In the genomic region with DNA sequence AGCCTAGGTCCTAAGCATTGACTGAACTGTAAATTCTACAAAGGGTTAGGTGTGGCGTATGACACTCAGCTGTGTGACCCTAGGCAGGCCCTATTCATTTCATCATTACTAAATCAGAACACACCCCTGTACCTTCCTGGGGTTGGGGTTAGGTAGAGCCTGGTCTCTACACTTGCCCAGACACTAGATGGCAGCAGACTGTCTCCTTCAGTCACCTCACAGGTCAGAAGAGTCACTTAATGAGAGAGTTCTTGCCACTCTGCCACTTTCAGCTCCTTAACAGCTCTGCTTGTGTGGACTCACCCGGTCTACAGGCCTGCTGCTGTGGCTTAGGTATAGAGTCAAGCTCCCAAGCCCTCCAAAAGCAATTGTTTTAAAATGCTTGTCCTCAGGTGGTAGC, we compare ENCODE assay signal across 13 mouse cellular contexts. TPM values are rescaled to one million over a fixed set of nuclear protein-coding genes. Genes with fewer than 3 reads are reported as not detected.
DNase-seq lines count a peak whose midpoint lies in the region; ATAC-seq and TF ChIP-seq lines count a peak whose summit lies in the region.
"Had no signal": no experiment of that assay in that cellular context is flagged by ENCODE, and none has a peak within 500 bp of the region (broad histone marks: within the 10 kb centered on the region; RNA-seq: fewer than 3 reads in every experiment).

No protein-coding gene starts in this region.

- peaks cover 10% of the 10 kb centered on the region for H3K36me3 ChIP-seq in splenic B cell, adult 2 months (ENCODE audit: control insufficient read depth, insufficient read depth, low read length, poor library complexity, severe bottlenecking)
- no peaks in the 10 kb centered on the region for H3K36me3 ChIP-seq in forebrain, embryonic 12.5 days (replicated peaks)

- peaks cover 14% of the 10 kb centered on the region for H3K4me1 ChIP-seq in forebrain, embryonic 12.5 days

- no peaks in the 10 kb centered on the region for H3K9me3 ChIP-seq in forebrain, embryonic 12.5 days

- no peak overlapping the region for H3K9ac ChIP-seq in forebrain, embryonic 12.5 days

- no peak for ATAC-seq in forebrain, embryonic 12.5 days (ENCODE audit: low FRiP score)

- intact Hi-C loops in heart, postnatal 10 days (cut with DNase I) = loop anchor here (5.0 kb wide), 2 partner anchors 1300 to 1390 kb away; no protein-coding TSS in a partner anchor

- WGBS in forebrain, embryonic 12.5 days = 92% methylated on average over 2 of the region's 2 CpGs

- peak; percentile 49 for DNase-seq in adrenal gland, postnatal 14 days
- DNase-seq in adrenal gland, postnatal 36 days = no peak
- no peak for DNase-seq in layer of hippocampus, adult 2 months (ENCODE audit: low spot score in 2 of 2)
- DNase-seq in layer of hippocampus, adult 18-20 months (ENCODE audit: low spot score in 2 of 2) = no peak
- peak; percentile 36 to 45 for DNase-seq in heart, postnatal 10 days
- peak; percentile 74 for DNase-seq in splenic B cell, adult 2 months (ENCODE audit: low read depth, low spot score)
- no peak for DNase-seq in c-Kit-positive CD71-positive TER-119-positive erythroid progenitor cells, embryonic 14.5 days (ENCODE audit: low spot score)
- DNase-seq: cerebellum, adult 8-10 months; gastrocnemius, postnatal 36 days had no signal

- no peak overlapping the region for H3K4me3 ChIP-seq in layer of hippocampus, adult 2 months
- no peak overlapping the region for H3K4me3 ChIP-seq in forebrain, embryonic 12.5 days (replicated peaks)

- no peak overlapping the region for H3K27ac ChIP-seq in layer of hippocampus, adult 2 months
- no peak overlapping the region for H3K27ac ChIP-seq in forebrain, embryonic 12.5 days

- peak; percentile 74 for TF ChIP-seq CTCF in layer of hippocampus, adult 2 months (conservative IDR thresholded peaks at IDR 0.05)

- H3K4me2 ChIP-seq in forebrain, embryonic 12.5 days = no peak overlapping the region

- no peaks in the 10 kb centered on the region for H3K27me3 ChIP-seq in splenic B cell, adult 2 months (ENCODE audit: control insufficient read depth, insufficient read depth, low read length, poor library complexity, severe bottlenecking)
- H3K27me3 ChIP-seq in forebrain, embryonic 12.5 days = no peaks in the 10 kb centered on the region

RNA-seq across cellular contexts. Expression of gene Gm37419, which starts 25.9 kb away (rescaled TPM):
- total RNA-seq in adrenal gland, postnatal 14 days (2021) = not detected in 2 replicates
- not detected for total RNA-seq in adrenal gland, postnatal 36 days (2021)
- not detected for total RNA-seq in layer of hippocampus, adult 2 months (2021)
- not detected for total RNA-seq in layer of hippocampus, adult 18-20 months (2021)
- total RNA-seq in heart, postnatal 10 days (2021) = not detected
- not detected in 2 replicates for polyA plus RNA-seq in forebrain, embryonic 12.5 days (2016; fragmentation: Nextera tagmentation; extraction: Ambion mirVana)
- total RNA-seq: gastrocnemius, postnatal 36 days had no signal
- polyA plus RNA-seq: C2C12; limb, embryonic 14.5 days; neural tube, embryonic 14.5 days had no signal

RNA-seq across cellular contexts. Expression of gene Bcl6, which starts 26.3 kb away (rescaled TPM):
- 48.4 and 72.0 TPM in 2 replicates for total RNA-seq in adrenal gland, postnatal 14 days (2021)
- total RNA-seq in adrenal gland, postnatal 36 days (2021) = 10 to 100 TPM; 24.6 to 68.8 TPM
- total RNA-seq in layer of hippocampus, adult 2 months (2021) = 10 to 100 TPM; 56.8 to 61.5 TPM
- 10 to 100 TPM; 55.9 to 63.8 TPM for total RNA-seq in layer of hippocampus, adult 18-20 months (2021)
- 1 to 10 TPM; 4.8 to 9.4 TPM for total RNA-seq in heart, postnatal 10 days (2021)
- polyA plus RNA-seq in forebrain, embryonic 12.5 days (2016; fragmentation: Nextera tagmentation; extraction: Ambion mirVana) = 0.40 and 0.42 TPM in 2 replicates

RNA-seq across cellular contexts. Expression of gene Rtp2, which starts 30.2 kb away (rescaled TPM):
- total RNA-seq in adrenal gland, postnatal 14 days (2021) = not detected in 2 replicates
- not detected for total RNA-seq in adrenal gland, postnatal 36 days (2021)
- total RNA-seq in layer of hippocampus, adult 2 months (2021) = under 1 TPM; 0.32 to 0.54 TPM
- under 1 TPM in 1 of 2 experiments, not detected in 1; 0.35 TPM for total RNA-seq in layer of hippocampus, adult 18-20 months (2021)
- not detected for total RNA-seq in heart, postnatal 10 days (2021)
- polyA plus RNA-seq in forebrain, embryonic 12.5 days (2016; fragmentation: Nextera tagmentation; extraction: Ambion mirVana) = 0.29 and 0.83 TPM in 2 replicates
- total RNA-seq: gastrocnemius, postnatal 36 days had no signal
- polyA plus RNA-seq: C2C12; limb, embryonic 14.5 days; neural tube, embryonic 14.5 days had no signal

Comparison
In these comparisons a context has a peak if more than half of its experiments do, and no peak if none do; other contexts are left out.
1. DNase-seq: peak in adrenal gland, postnatal 14 days (single experiment), heart, postnatal 10 days (2 of 2) and splenic B cell, adult 2 months (single experiment); none in adrenal gland, postnatal 36 days (0 of 2), layer of hippocampus, adult 2 months (0 of 2), layer of hippocampus, adult 18-20 months (0 of 2) and c-Kit-positive CD71-positive TER-119-positive erythroid progenitor cells, embryonic 14.5 days (single experiment).